Comparison of ENCODE assay signal across 26 mouse cellular contexts in the genomic region with DNA sequence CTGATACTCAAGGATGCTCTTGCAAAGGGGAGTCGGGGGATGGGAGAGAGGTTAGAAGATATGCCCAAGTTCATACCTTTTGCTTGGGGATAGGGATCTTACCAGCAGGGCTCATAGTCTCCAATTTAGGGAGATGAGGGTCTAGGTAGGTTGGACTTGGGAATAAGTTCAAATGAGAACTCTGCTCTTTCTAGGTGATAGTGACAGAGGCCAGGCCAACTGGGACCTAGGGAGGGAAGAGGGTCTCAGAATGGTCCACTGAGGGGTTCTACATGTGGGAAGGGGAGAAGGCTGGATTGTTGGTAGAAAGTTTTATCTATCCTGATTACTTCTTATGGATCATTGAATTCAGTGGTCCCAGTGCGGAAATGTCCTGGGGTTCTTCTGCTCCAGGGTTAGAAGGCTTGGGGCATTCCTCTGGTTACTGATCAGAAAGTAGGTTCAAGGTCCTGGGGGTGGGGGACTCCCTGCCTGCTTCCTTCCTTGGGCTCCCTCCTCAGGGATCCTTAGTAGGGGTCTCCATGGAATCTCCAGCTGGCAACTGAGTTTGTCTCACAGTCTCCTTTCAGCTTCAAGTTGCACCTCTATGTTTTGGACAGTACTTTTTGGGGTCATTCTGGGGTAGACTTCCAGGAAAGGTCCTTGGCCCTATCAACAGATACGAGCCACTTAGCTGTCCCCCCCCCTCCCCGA. TPM values are rescaled to one million over a fixed set of nuclear protein-coding genes. Genes with fewer than 3 reads are reported as not detected.
DNase-seq lines count a peak whose midpoint lies in the region; ATAC-seq lines count a peak whose summit lies in the region.
"Had no signal": no experiment of that assay in that cellular context is flagged by ENCODE, and none has a peak within 500 bp of the region (broad histone marks: within the 10 kb centered on the region; RNA-seq: fewer than 3 reads in every experiment).

No protein-coding gene starts in this region.

- no peak for DNase-seq in heart, postnatal 36 days
- DNase-seq in hindbrain, embryonic 11.5 days (ENCODE audit: low spot score), result peak; percentile 20
- no peak for DNase-seq in hindbrain, embryonic 10.5 days (ENCODE audit: low spot score)
- peak; percentile 20 for DNase-seq in retina, embryonic 14.5 days (ENCODE audit: low spot score)
- DNase-seq in retina, postnatal 1 day, result no peak
- DNase-seq in layer of hippocampus, adult 8-10 months (ENCODE audit: low spot score in 2 of 2), result no peak
- DNase-seq: adrenal gland, postnatal 25 days; cerebellum, adult 9-10 months; gastrocnemius, postnatal 36 days; kidney, postnatal 25 days; layer of hippocampus, postnatal 36 days; right cerebral cortex, postnatal 14 days; thymus, postnatal 14 days had no signal

- WGBS in heart, embryonic 11.5 days (ENCODE audit: insufficient replicate concordance), result 32% methylated on average over 4 of the region's 4 CpGs
- 10% methylated on average over 4 of the region's 4 CpGs for WGBS in hindbrain, embryonic 11.5 days
- 7% methylated on average over 4 of the region's 4 CpGs for WGBS in hindbrain, embryonic 10.5 days

- H3K4me1 ChIP-seq in heart, embryonic 11.5 days (ENCODE audit: control insufficient read depth, insufficient read depth, low read length), result peaks cover 50% of the 10 kb centered on the region
- no peaks in the 10 kb centered on the region for H3K4me1 ChIP-seq in hindbrain, embryonic 11.5 days (replicated peaks; ENCODE audit: control insufficient read depth, insufficient read depth, low read length)
- peaks cover 9% of the 10 kb centered on the region for H3K4me1 ChIP-seq in hindbrain, embryonic 10.5 days (replicated peaks)

- no peaks in the 10 kb centered on the region for H3K9me3 ChIP-seq in heart, embryonic 11.5 days (replicated peaks; ENCODE audit: control insufficient read depth, low read length)
- no peaks in the 10 kb centered on the region for H3K9me3 ChIP-seq in hindbrain, embryonic 11.5 days (ENCODE audit: control insufficient read depth, low read length)
- H3K9me3 ChIP-seq in hindbrain, embryonic 10.5 days, result no peaks in the 10 kb centered on the region
- H3K9me3 ChIP-seq: forebrain, embryonic 13.5 days; midbrain, embryonic 12.5 days; neural tube, embryonic 15.5 days had no signal

- peak overlapping the region; percentile 77; the same call in 1 of the 2 replicates for H3K9ac ChIP-seq in heart, embryonic 11.5 days (ENCODE audit: low read depth, low read length)
- no peak overlapping the region for H3K9ac ChIP-seq in hindbrain, embryonic 11.5 days (ENCODE audit: low read depth, low read length)
- H3K9ac ChIP-seq: forebrain, embryonic 13.5 days; midbrain, embryonic 12.5 days; neural tube, embryonic 15.5 days had no signal

- no peaks in the 10 kb centered on the region; the same call in 1 of the 2 replicates for H3K36me3 ChIP-seq in heart, embryonic 11.5 days (ENCODE audit: control insufficient read depth, insufficient read depth, low read length)
- H3K36me3 ChIP-seq in hindbrain, embryonic 11.5 days (ENCODE audit: control insufficient read depth, insufficient read depth, low read length), result no peaks in the 10 kb centered on the region
- no peaks in the 10 kb centered on the region for H3K36me3 ChIP-seq in hindbrain, embryonic 10.5 days
- H3K36me3 ChIP-seq: midbrain, embryonic 12.5 days; neural tube, embryonic 15.5 days had no signal

- H3K27me3 ChIP-seq in heart, embryonic 11.5 days (ENCODE audit: control insufficient read depth, insufficient read depth, low read length), result peaks cover 12% of the 10 kb centered on the region
- H3K27me3 ChIP-seq in hindbrain, embryonic 11.5 days (ENCODE audit: control insufficient read depth, insufficient read depth, low read length), result peaks cover 85% of the 10 kb centered on the region
- H3K27me3 ChIP-seq in hindbrain, embryonic 10.5 days (ENCODE audit: insufficient read depth, poor library complexity, severe bottlenecking), result peaks cover 100% of the 10 kb centered on the region

- H3K27ac ChIP-seq in heart, embryonic 11.5 days (ENCODE audit: low read depth, low read length), result peak overlapping the region; percentile 79
- no peak overlapping the region for H3K27ac ChIP-seq in hindbrain, embryonic 11.5 days (ENCODE audit: low read depth, low read length)
- no peak overlapping the region for H3K27ac ChIP-seq in hindbrain, embryonic 10.5 days
- H3K27ac ChIP-seq: forebrain, embryonic 13.5 days; hindbrain, postnatal 0 days; layer of hippocampus, adult 2 months; midbrain, embryonic 12.5 days; neural tube, embryonic 15.5 days had no signal

- H3K4me2 ChIP-seq in heart, embryonic 11.5 days, result peak overlapping the region; percentile 59
- no peak overlapping the region for H3K4me2 ChIP-seq in hindbrain, embryonic 11.5 days (replicated peaks; ENCODE audit: low read depth, low read length)
- H3K4me2 ChIP-seq: forebrain, embryonic 13.5 days; midbrain, embryonic 12.5 days; neural tube, embryonic 15.5 days had no signal

- ATAC-seq in heart, embryonic 11.5 days (replicated peaks; ENCODE audit: insufficient number of reproducible peaks, low FRiP score, low TSS enrichment), result no peak
- ATAC-seq in hindbrain, embryonic 11.5 days (ENCODE audit: low FRiP score), result no peak
- ATAC-seq: CD4-positive, CD25-positive, alpha-beta regulatory T cell, adult 4 months; forebrain, embryonic 13.5 days; hindbrain, postnatal 0 days; intestine, embryonic 16.5 days had no signal

- 0 out of 2 replicates have a peak overlapping the region, but pooled peaks have one; percentile 8 for H3K4me3 ChIP-seq in heart, embryonic 11.5 days (ENCODE audit: low read depth, low read length)
- H3K4me3 ChIP-seq in hindbrain, embryonic 11.5 days (ENCODE audit: low read depth, low read length), result no peak overlapping the region
- H3K4me3 ChIP-seq in hindbrain, embryonic 10.5 days, result no peak overlapping the region
- H3K4me3 ChIP-seq: forebrain, embryonic 13.5 days; layer of hippocampus, adult 2 months; midbrain, embryonic 12.5 days; neural tube, embryonic 15.5 days had no signal

- intact Hi-C loops in heart, postnatal 36 days (cut with DNase I), result no loop called here

RNA-seq across cellular contexts. Expression of a gene that starts 10.4 kb away (rescaled TPM):
- 40.1 and 41.1 TPM in 2 replicates for polyA plus RNA-seq in heart, embryonic 11.5 days (2014; fragmentation: Nextera tagmentation; extraction: Ambion mirVana)
- 10 to 100 TPM; 26.5 to 40.1 TPM for total RNA-seq in heart, postnatal 36 days (2021)
- not detected in 2 replicates for polyA plus RNA-seq in hindbrain, embryonic 11.5 days (2014; fragmentation: Nextera tagmentation; extraction: Ambion mirVana)
- polyA plus RNA-seq in hindbrain, embryonic 10.5 days (2016; fragmentation: Nextera tagmentation; extraction: Ambion mirVana), result not detected in 2 replicates
- not detected for total RNA-seq in layer of hippocampus, adult 8-10 months (2022)
- total RNA-seq: gastrocnemius, postnatal 36 days; hematopoietic stem cell, adult 5-6 weeks; hindbrain, postnatal 0 days; layer of hippocampus, adult 2 months; layer of hippocampus, postnatal 36 days; left cerebral cortex, postnatal 10 days; liver, adult 2 months had no signal
- polyA plus RNA-seq: CD4-positive, CD25-positive, alpha-beta regulatory T cell, adult 4 months; intestine, embryonic 16.5 days; kidney, embryonic 14.5 days; liver, adult 2 months; liver, embryonic 16.5 days had no signal

Comparison
In these comparisons a context has a peak if more than half of its experiments do, and no peak if none do; other contexts are left out.
1. DNase-seq: peak in hindbrain, embryonic 11.5 days (single experiment) and retina, embryonic 14.5 days (single experiment); none in heart, postnatal 36 days (0 of 2), hindbrain, embryonic 10.5 days (single experiment), retina, postnatal 1 day (single experiment) and layer of hippocampus, adult 8-10 months (0 of 2).
2. RNA of a gene that starts 10.4 kb away (polyA plus RNA-seq): 40.1 to 41.1 TPM in heart, embryonic 11.5 days; not detected in hindbrain, embryonic 11.5 days and not detected in hindbrain, embryonic 10.5 days; every median in the first group is over 10 times any median in the second.